Mouse (Mus musculus) lung, postnatal 0 days (tissue): Measurements from ENCODE around the gene Aldoart1.

ENCODE experiments used
- CTCF ChIP-seq: IDR thresholded peaks from 2 replicates; pipeline ENCODE4 v1.5.1; 2016; ENCODE audit warnings: antibody characterized with exemption, mild to moderate bottlenecking
- EP300 ChIP-seq: IDR thresholded peaks from 2 replicates; pipeline ENCODE4 v1.6.1; 2016; ENCODE audit warnings: antibody characterized with exemption, mild to moderate bottlenecking, control low read depth

DNA sequence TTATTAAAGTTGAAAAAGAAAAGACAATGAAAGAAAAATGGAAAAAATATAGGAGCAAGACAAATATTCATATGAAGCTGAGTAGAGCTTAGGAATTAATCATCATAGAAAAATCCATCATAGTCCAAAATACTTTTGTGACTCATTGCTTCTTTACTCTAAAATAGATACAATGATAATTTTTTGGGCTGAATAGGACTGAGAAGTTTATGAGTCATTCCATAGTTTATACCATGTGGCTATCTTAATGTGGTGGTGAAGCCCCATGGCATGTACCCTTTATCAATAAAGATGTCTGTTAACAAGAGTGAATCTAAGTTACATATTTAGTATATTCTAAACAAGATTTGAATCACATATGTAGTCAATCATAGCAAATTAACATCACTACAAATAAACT lies 9.4 kb downstream of the Aldoart1 start:
- TF ChIP-seq CTCF, result no peak
- no peak for TF ChIP-seq EP300
